Mouse (Mus musculus): Measurements from ENCODE around the gene Ugt1a1. TPM values are rescaled to one million over a fixed set of nuclear protein-coding genes. Genes with fewer than 3 reads are reported as not detected.
"Not testable (repeated sequence)": the region's sequence is repeated elsewhere in the genome, so short reads cannot be mapped to it uniquely, and the experiment has no call there.

Gene Ugt1a1
- polyA plus RNA-seq, 1 experiment from 2014 or later, result not detected

- peak; percentile 2 for DNase-seq (ENCODE audit: low spot score)
- no peaks in the 10 kb centered on the region for H3K36me3 ChIP-seq (ENCODE audit: control insufficient read depth, insufficient read depth, low read length)
- H3K27me3 ChIP-seq (replicated peaks; ENCODE audit: control insufficient read depth, insufficient read depth, low read length), result no peaks in the 10 kb centered on the region
- H3K9me3 ChIP-seq (replicated peaks; ENCODE audit: control insufficient read depth, low read length), result peaks cover 45% of the 10 kb centered on the region
- H3K4me3 ChIP-seq (ENCODE audit: low read depth, low read length), result no peak overlapping the region
- H3K4me2 ChIP-seq (ENCODE audit: low read length), result no peak overlapping the region
- ATAC-seq, result no peak
- no peak overlapping the region for H3K9ac ChIP-seq (ENCODE audit: low read length)
- WGBS, result 57% methylated on average over 2 of the region's 2 CpGs
- no peak overlapping the region for H3K27ac ChIP-seq (ENCODE audit: low read depth, low read length)
- H3K4me1 ChIP-seq (ENCODE audit: control insufficient read depth, insufficient read depth, low read length), result no peaks in the 10 kb centered on the region
Measured at GRCm38 (mm10) chr1:88216551-88216950, 4.8 kb downstream of the Ugt1a1 start.

GRCm38 (mm10) chr1:88217144-88217543, 5.4 kb downstream of the Ugt1a1 start:
- no peak overlapping the region for H3K4me3 ChIP-seq (ENCODE audit: low read depth, low read length)
- no peak for ATAC-seq
- H3K27me3 ChIP-seq (replicated peaks; ENCODE audit: control insufficient read depth, insufficient read depth, low read length), result no peaks in the 10 kb centered on the region
- 64% methylated on average over 2 of the region's 2 CpGs for WGBS
- H3K36me3 ChIP-seq (ENCODE audit: control insufficient read depth, insufficient read depth, low read length), result no peaks in the 10 kb centered on the region
- H3K4me1 ChIP-seq (ENCODE audit: control insufficient read depth, insufficient read depth, low read length), result no peaks in the 10 kb centered on the region
- DNase-seq (ENCODE audit: low spot score), result no peak
- no peak overlapping the region for H3K4me2 ChIP-seq (ENCODE audit: low read length)
- no peak overlapping the region for H3K9ac ChIP-seq (ENCODE audit: low read length)
- H3K9me3 ChIP-seq (replicated peaks; ENCODE audit: control insufficient read depth, low read length), result peaks cover 41% of the 10 kb centered on the region
- H3K27ac ChIP-seq (ENCODE audit: low read depth, low read length), result no peak overlapping the region

GRCm38 (mm10) chr1:88217576-88217975, 5.8 kb downstream of the Ugt1a1 start:
- Histone ChIP-seq H3K9ac (ENCODE audit: low read length) (no peak overlapping the region), H3K4me2 (ENCODE audit: low read length) (no peak overlapping the region), H3K4me3 (ENCODE audit: low read depth, low read length) (no peak overlapping the region), H3K4me1 (ENCODE audit: control insufficient read depth, insufficient read depth, low read length) (no peaks in the 10 kb centered on the region), H3K27me3 (replicated peaks; ENCODE audit: control insufficient read depth, insufficient read depth, low read length) (no peaks in the 10 kb centered on the region), H3K36me3 (ENCODE audit: control insufficient read depth, insufficient read depth, low read length) (no peaks in the 10 kb centered on the region), H3K27ac (ENCODE audit: low read depth, low read length) (no peak overlapping the region), H3K9me3 (replicated peaks; ENCODE audit: control insufficient read depth, low read length) (peaks cover 39% of the 10 kb centered on the region)
- ATAC-seq (no peak), DNase-seq (ENCODE audit: low spot score) (peak; percentile 1)
- 43% methylated on average over 3 of the region's 3 CpGs for WGBS

GRCm38 (mm10) chr1:88218051-88218450, 6.3 kb downstream of the Ugt1a1 start:
- 72% methylated on average over 9 of the region's 9 CpGs for WGBS
- ATAC-seq (no peak), DNase-seq (ENCODE audit: low spot score) (no peak)
- Histone ChIP-seq H3K4me3 (ENCODE audit: low read depth, low read length) (no peak overlapping the region), H3K36me3 (ENCODE audit: control insufficient read depth, insufficient read depth, low read length) (no peaks in the 10 kb centered on the region), H3K9ac (ENCODE audit: low read length) (no peak overlapping the region), H3K9me3 (replicated peaks; ENCODE audit: control insufficient read depth, low read length) (peaks cover 34% of the 10 kb centered on the region), H3K27ac (ENCODE audit: low read depth, low read length) (no peak overlapping the region), H3K4me2 (ENCODE audit: low read length) (no peak overlapping the region), H3K27me3 (replicated peaks; ENCODE audit: control insufficient read depth, insufficient read depth, low read length) (no peaks in the 10 kb centered on the region), H3K4me1 (ENCODE audit: control insufficient read depth, insufficient read depth, low read length) (no peaks in the 10 kb centered on the region)

DNA sequence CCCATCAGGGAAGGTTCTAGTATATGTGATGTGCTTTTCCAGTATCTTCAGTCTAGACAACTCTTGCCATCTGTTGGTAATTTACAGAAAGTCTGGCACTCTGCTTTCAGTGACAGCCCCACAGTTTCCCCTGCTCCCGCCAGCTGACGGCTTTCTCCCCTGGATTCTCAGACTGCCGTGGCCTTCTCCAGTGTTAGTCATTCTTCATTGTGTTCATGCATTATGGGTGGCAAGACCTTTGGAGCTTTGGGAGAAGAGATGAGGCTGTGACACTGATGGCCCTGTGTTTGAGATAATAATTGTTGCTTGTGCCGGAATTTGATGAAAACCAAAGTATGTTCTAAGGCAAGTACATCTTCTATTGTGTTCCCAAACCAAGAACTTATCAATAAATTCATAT, 6.8 kb downstream of the Ugt1a1 start:
- Histone ChIP-seq H3K4me1 (ENCODE audit: control insufficient read depth, insufficient read depth, low read length) (no peaks in the 10 kb centered on the region), H3K9ac (ENCODE audit: low read length) (no peak overlapping the region), H3K36me3 (ENCODE audit: control insufficient read depth, insufficient read depth, low read length) (no peaks in the 10 kb centered on the region), H3K4me2 (ENCODE audit: low read length) (no peak overlapping the region), H3K27ac (ENCODE audit: low read depth, low read length) (no peak overlapping the region), H3K27me3 (replicated peaks; ENCODE audit: control insufficient read depth, insufficient read depth, low read length) (no peaks in the 10 kb centered on the region), H3K4me3 (ENCODE audit: low read depth, low read length) (no peak overlapping the region), H3K9me3 (replicated peaks; ENCODE audit: control insufficient read depth, low read length) (peaks cover 29% of the 10 kb centered on the region)
- WGBS, result 52% methylated on average over 4 of the region's 4 CpGs
- DNase-seq (ENCODE audit: low spot score) (no peak), ATAC-seq (no peak)

DNA sequence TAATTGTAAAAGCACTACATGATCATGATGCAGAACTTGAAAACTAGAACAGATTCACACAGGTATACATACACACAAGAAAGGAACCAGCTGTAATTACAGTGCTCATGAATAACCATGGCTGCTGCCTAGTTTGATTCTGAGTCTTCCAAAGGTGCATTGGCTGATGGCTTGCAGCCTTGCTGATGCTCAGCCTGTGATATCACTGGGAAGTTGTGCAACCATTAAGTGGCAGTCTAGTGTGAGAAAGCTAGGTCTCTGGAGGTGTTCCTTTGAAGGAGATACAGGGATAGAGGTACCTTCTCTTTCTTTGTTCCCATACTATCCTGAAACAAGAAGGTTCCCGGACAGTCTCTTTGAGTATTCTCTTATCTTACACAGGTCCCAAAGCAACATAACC, 7.3 kb downstream of the Ugt1a1 start:
- WGBS, result 27% methylated on average over 1 of the region's 1 CpGs
- Histone ChIP-seq H3K9ac (ENCODE audit: low read length) (no peak overlapping the region), H3K36me3 (ENCODE audit: control insufficient read depth, insufficient read depth, low read length) (no peaks in the 10 kb centered on the region), H3K9me3 (replicated peaks; ENCODE audit: control insufficient read depth, low read length) (peaks cover 24% of the 10 kb centered on the region), H3K27me3 (replicated peaks; ENCODE audit: control insufficient read depth, insufficient read depth, low read length) (no peaks in the 10 kb centered on the region), H3K4me3 (ENCODE audit: low read depth, low read length) (no peak overlapping the region), H3K27ac (ENCODE audit: low read depth, low read length) (no peak overlapping the region), H3K4me1 (ENCODE audit: control insufficient read depth, insufficient read depth, low read length) (no peaks in the 10 kb centered on the region), H3K4me2 (ENCODE audit: low read length) (no peak overlapping the region)
- DNase-seq (ENCODE audit: low spot score) (no peak), ATAC-seq (no peak)

GRCm38 (mm10) chr1:88220336-88220735, 8.6 kb downstream of the Ugt1a1 start:
- no peak for DNase-seq (ENCODE audit: low spot score)
- H3K4me3 ChIP-seq (ENCODE audit: low read depth, low read length), result no peak overlapping the region
- H3K4me2 ChIP-seq (ENCODE audit: low read length), result no peak overlapping the region
- no peak overlapping the region for H3K27ac ChIP-seq (ENCODE audit: low read depth, low read length)
- no peak overlapping the region for H3K9ac ChIP-seq (ENCODE audit: low read length)
- no peaks in the 10 kb centered on the region for H3K36me3 ChIP-seq (ENCODE audit: control insufficient read depth, insufficient read depth, low read length)
- ATAC-seq, result no peak
- H3K9me3 ChIP-seq (replicated peaks; ENCODE audit: control insufficient read depth, low read length), result peaks cover 14% of the 10 kb centered on the region
- H3K27me3 ChIP-seq (replicated peaks; ENCODE audit: control insufficient read depth, insufficient read depth, low read length), result no peaks in the 10 kb centered on the region
- H3K4me1 ChIP-seq (ENCODE audit: control insufficient read depth, insufficient read depth, low read length), result no peaks in the 10 kb centered on the region

DNA sequence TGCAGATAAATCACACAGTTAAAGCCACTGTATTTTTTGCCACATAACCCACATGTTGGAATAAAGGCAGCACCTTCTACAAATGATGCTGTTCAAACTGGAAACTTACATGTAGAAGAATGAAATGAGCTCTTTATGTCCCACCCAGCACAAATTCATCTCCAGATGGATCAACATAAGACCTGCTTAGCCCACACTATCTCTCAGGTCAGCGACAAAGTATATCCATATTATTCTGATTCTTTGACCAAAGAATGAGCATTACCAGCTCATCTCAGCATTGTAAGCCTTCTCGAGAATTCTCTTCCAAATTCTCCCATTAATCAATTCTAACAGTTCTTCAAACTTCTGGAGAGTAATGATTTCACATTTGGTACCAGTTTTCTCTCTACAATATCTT, 10.5 kb downstream of the Ugt1a1 start:
- Histone ChIP-seq H3K4me1 (ENCODE audit: control insufficient read depth, insufficient read depth, low read length) (no peaks in the 10 kb centered on the region), H3K27ac (ENCODE audit: low read depth, low read length) (no peak overlapping the region), H3K36me3 (ENCODE audit: control insufficient read depth, insufficient read depth, low read length) (no peaks in the 10 kb centered on the region), H3K9ac (ENCODE audit: low read length) (no peak overlapping the region), H3K4me3 (ENCODE audit: low read depth, low read length) (no peak overlapping the region), H3K4me2 (ENCODE audit: low read length) (no peak overlapping the region), H3K9me3 (replicated peaks; ENCODE audit: control insufficient read depth, low read length) (peaks cover 24% of the 10 kb centered on the region), H3K27me3 (replicated peaks; ENCODE audit: control insufficient read depth, insufficient read depth, low read length) (no peaks in the 10 kb centered on the region)
- no peak for ATAC-seq
- no peak for DNase-seq (ENCODE audit: low spot score)
- 52% methylated on average over 2 of the region's 2 CpGs for WGBS

- DNase-seq (ENCODE audit: low spot score); H3K4me2 ChIP-seq (ENCODE audit: low read length); ATAC-seq; H3K27me3 ChIP-seq (replicated peaks; ENCODE audit: control insufficient read depth, insufficient read depth, low read length); H3K27ac ChIP-seq (ENCODE audit: low read depth, low read length); H3K9ac ChIP-seq (ENCODE audit: low read length); H3K4me1 ChIP-seq (ENCODE audit: control insufficient read depth, insufficient read depth, low read length); H3K36me3 ChIP-seq (ENCODE audit: control insufficient read depth, insufficient read depth, low read length); H3K4me3 ChIP-seq (ENCODE audit: low read depth, low read length): not testable (repeated sequence)
- peaks cover 33% of the 10 kb centered on the region for H3K9me3 ChIP-seq (replicated peaks; ENCODE audit: control insufficient read depth, low read length)
Measured at GRCm38 (mm10) chr1:88223011-88223515, 11.3 kb downstream of the Ugt1a1 start.

All from forebrain, embryonic 14.5 days (tissue).